Mouse (Mus musculus) neural tube, embryonic 13.5 days (tissue): ENCODE data around the gene Zdhhc1. TPM values are rescaled to one million over a fixed set of nuclear protein-coding genes. Genes with fewer than 3 reads are reported as not detected.

Experiments used
- polyA plus RNA-seq: library from polyadenylated mRNA; unstranded; fragments of >200 nt; fragmentation: Nextera tagmentation; extraction: Ambion mirVana; gene quantifications from 2 replicates; pipeline ENCODE4 v1.2.1, GENCODE M21; 2015

The Zdhhc1 gene
- polyA plus RNA-seq, 1 experiment from 2014 or later, result 31.9 TPM

Other genes starting within 250 kb of the Zdhhc1 start
- 7.4 and 8.8 TPM in 2 replicates for gene B3gnt9, start 241.7 kb downstream of the Zdhhc1 start, polyA plus RNA-seq
- gene Tradd, start 232.3 kb downstream of the Zdhhc1 start, polyA plus RNA-seq, result 21.4 and 25.0 TPM in 2 replicates
- 1.8 and 2.0 TPM in 2 replicates for gene Fbxl8, start 232.3 kb downstream of the Zdhhc1 start, polyA plus RNA-seq
- 0.32 and 0.44 TPM in 2 replicates for gene Hsf4, start 227.1 kb downstream of the Zdhhc1 start, polyA plus RNA-seq
- 5.3 and 6.9 TPM in 2 replicates for gene Nol3, start 220.8 kb downstream of the Zdhhc1 start, polyA plus RNA-seq
- 120 and 124 TPM in 2 replicates for gene 4931428F04Rik, start 207.0 kb downstream of the Zdhhc1 start, polyA plus RNA-seq
- gene Exoc3l, start 200.8 kb downstream of the Zdhhc1 start, polyA plus RNA-seq, result 12.8 and 14.3 TPM in 2 replicates
- gene E2f4, start 199.2 kb downstream of the Zdhhc1 start, polyA plus RNA-seq, result 49.3 and 51.8 TPM in 2 replicates
- gene Elmo3, start 191.3 kb downstream of the Zdhhc1 start, polyA plus RNA-seq, result 0.92 and 1.4 TPM in 2 replicates
- gene Lrrc29, start 170.6 kb downstream of the Zdhhc1 start, polyA plus RNA-seq, result 1.2 and 1.3 TPM in 2 replicates
- gene Tmem208, start 170.5 kb downstream of the Zdhhc1 start, polyA plus RNA-seq, result 148 and 151 TPM in 2 replicates
- 0.28 and 0.63 TPM in 2 replicates for gene Fhod1, start 148.9 kb downstream of the Zdhhc1 start, polyA plus RNA-seq
- 5.4 and 7.1 TPM in 2 replicates for gene Slc9a5, start 148.1 kb downstream of the Zdhhc1 start, polyA plus RNA-seq
- 0.60 and 0.62 TPM in 2 replicates for gene Plekhg4, start 123.6 kb downstream of the Zdhhc1 start, polyA plus RNA-seq
- gene Kctd19, start 83.4 kb downstream of the Zdhhc1 start, polyA plus RNA-seq, result not detected in 2 replicates
- 0.65 and 0.92 TPM in 2 replicates for gene Lrrc36, start 83.3 kb downstream of the Zdhhc1 start, polyA plus RNA-seq
- 239 and 296 TPM in 2 replicates for gene Tppp3, start 25.4 kb downstream of the Zdhhc1 start, polyA plus RNA-seq
- gene Hsd11b2, start 21.9 kb upstream of the Zdhhc1 start, polyA plus RNA-seq, result 5.4 and 5.5 TPM in 2 replicates
- gene Atp6v0d1, start 69.1 kb upstream of the Zdhhc1 start, polyA plus RNA-seq, result 195 and 211 TPM in 2 replicates
- 30.5 and 35.9 TPM in 2 replicates for gene Ripor1, start 108.4 kb upstream of the Zdhhc1 start, polyA plus RNA-seq
- gene Ctcf, start 139.7 kb upstream of the Zdhhc1 start, polyA plus RNA-seq, result 105 and 118 TPM in 2 replicates
- 2.0 TPM in 2 replicates for gene Agrp, start 140.5 kb upstream of the Zdhhc1 start, polyA plus RNA-seq
- gene Carmil2, start 189.4 kb upstream of the Zdhhc1 start, polyA plus RNA-seq, result 16.6 and 20.2 TPM in 2 replicates
- gene Acd, start 204.2 kb upstream of the Zdhhc1 start, polyA plus RNA-seq, result 77.1 and 87.1 TPM in 2 replicates
- 47.7 and 48.0 TPM in 2 replicates for gene Pard6a, start 204.2 kb upstream of the Zdhhc1 start, polyA plus RNA-seq
- not detected in 2 replicates for gene 4933405L10Rik, start 210.8 kb upstream of the Zdhhc1 start, polyA plus RNA-seq
- gene Enkd1, start 211.3 kb upstream of the Zdhhc1 start, polyA plus RNA-seq, result 10.3 and 11.2 TPM in 2 replicates